Mouse (Mus musculus) erythroblast, adult 5-6 weeks (primary cell): Measurements from ENCODE around the gene Efna1. TPM values are rescaled to one million over a fixed set of nuclear protein-coding genes. Genes with fewer than 3 reads are reported as not detected.

ENCODE experiments used
- ATAC-seq: replicated peaks from 2 replicates; pipeline ENCODE4 v1.8.0; 2016; ENCODE audit warnings: moderate number of reproducible peaks, mild to moderate bottlenecking, moderate TSS enrichment, inconsistent platforms; ENCODE audit not compliant: poor library complexity, low FRiP score, severe bottlenecking
- total RNA-seq, 2 experiments: library from RNA; stranded (forward) in 1 of 2; stranded (reverse) in 1 of 2; fragments of 150-400 nt in 1 of 2; fragments of 200-764, 138-1000 nt in 1 of 2; gene quantifications; 2 replicates each; pipeline versions ENCODE4 v1.2.3 to v1.2.4; 2015 to 2017; ENCODE audit warnings: low replicate concordance in 2 of 2

Efna1 gene
- total RNA-seq, 2 experiments from 2014 or later, result not detected

GRCm38 (mm10) chr3:89314791-89315190 is 33.8 kb upstream of the Efna1 start:
- no peak for ATAC-seq

DNA sequence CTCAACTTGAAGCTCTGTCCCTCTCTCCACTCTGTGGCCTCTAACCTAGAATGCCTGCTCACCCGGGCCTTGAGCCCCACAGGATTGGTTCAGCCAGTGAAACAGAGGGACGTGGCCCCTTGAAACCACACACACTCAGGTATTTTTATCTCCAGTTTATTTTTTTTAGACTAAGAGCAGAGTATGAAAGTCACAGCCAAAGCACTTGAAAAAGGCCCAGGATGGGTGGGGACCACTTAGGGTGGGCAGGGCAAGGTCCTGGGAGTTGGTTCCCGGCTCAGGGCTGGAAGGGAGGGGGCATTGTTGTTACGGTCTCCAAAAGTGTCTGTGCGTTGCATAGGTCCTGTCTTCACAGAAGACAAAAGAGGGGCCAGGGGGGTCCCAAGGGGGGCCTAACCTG is 33.4 kb upstream of the Efna1 start:
- no peak for ATAC-seq

DNA sequence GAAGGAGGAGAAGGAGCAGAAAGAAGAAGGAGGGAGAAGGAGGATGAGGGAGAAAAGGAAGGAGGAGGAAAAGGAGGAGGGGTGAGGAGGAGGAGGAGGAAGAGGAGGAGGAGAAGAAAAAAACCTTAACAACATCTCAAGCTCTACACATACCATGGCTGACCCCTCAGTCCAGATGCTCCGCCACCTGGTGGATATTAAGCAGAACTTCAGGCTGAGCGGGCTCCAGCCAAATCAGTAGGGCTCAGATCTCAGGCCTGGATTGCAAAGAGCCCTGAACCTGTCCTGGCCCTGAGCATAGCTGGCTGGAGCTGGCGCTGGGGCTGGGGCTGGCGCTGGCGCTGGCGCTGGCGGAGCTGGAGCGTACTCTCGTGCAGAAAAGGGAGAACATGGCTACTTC is 27.1 kb upstream of the Efna1 start:
- peak; percentile 79; the same call in 1 of the 2 replicates for ATAC-seq

DNA sequence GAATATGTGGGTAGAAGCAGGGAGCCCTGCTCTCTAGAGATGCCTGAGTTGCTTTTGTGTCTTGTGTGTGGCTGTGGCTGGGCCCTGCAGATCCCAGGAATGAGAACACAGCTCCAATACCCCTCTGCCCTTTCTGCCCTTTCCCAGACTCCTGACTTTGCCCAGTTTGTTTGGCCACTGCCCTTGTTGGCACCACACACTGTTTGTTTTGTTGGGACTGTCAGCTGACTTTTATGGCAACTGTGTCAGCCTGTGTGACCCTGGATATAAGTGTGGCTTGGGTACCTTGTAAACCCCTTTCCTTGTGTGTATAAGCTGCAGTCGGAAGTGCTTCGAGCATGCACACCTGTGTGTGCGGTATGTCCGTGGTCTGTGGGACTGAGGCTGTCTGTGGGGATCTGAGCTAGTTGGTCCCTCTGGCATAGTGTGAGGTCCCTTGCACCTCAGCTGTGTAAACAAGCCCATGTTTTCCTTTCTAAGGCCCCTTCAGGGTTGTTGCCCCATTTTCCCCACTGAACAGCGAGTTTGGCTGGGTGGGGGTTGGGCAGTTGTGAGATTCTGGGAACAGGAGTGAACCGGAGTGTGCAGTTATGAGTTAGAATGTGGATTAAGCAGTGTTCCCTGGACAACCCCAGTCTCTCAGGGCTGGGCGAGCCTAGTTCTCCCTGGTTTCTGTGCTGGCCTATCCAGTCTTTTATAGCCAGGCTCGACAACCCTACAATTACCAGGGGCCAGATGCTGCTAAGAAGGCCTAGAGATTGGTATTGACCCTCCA is 24.8 kb upstream of the Efna1 start:
- no peak for ATAC-seq

- ATAC-seq, result no peak
Observed at GRCm38 (mm10) chr3:89305105-89305504, 24.2 kb upstream of the Efna1 start.

DNA sequence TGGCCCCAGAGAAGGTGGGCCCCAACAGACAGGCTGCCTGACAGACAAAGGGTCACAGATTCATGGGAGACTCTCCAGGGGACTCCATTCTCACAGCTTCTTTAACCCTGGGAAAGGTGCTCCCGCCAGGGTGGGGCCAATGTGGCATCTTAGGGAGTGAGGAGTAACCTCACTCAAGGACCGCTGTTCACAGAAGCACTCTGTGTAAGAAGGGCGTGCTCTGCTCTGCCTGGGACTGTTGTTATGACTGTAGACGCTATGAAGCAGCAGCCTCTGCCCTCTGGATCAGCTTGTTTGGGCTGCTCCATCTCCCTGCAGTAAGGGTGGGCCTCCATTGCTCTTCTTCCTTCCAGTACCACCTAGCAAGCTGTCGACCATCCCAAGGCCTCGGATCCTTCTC is 23.5 kb upstream of the Efna1 start:
- no peak for ATAC-seq

- ATAC-seq, result no peak
Observed at GRCm38 (mm10) chr3:89300514-89300913, 19.6 kb upstream of the Efna1 start.

DNA sequence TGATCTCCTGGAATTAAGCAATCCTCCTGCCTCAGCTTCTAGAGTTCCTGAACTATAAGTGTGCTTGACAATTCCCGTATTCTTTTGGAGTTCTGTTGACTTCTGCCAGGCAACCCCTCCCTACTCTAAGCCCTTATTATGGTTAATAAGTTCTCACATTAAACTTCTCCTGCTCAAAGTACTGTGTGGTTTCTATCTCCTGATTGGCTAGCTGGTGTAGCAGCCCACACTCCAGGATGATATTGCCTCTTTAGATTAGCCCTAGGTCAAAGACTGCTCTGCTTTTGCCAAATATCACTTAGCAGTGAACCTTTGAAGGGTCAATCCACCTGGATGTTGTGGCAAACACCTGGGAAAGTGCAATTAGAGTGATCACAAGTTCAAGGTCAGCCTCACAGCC is 19.1 kb upstream of the Efna1 start:
- no peak for ATAC-seq

DNA sequence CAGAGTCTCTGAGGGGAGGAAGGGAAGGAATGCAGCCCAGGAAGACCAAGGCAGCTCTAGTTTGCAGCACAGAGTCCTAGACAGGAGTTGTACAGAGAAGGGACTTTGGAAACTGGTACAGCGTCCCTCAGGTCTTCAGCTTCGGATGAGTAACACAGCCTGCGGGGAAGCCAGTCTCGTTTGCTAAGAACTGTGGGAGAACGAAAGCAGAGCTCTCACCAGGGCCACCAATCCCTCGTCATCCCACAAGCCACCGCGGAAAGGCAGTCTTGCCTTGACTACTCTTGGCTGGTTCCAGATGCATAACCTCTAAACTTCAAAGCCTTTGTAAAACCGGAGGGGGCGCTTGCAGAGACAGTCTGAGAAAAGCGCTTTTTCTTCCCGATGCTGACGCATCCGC is 18.6 kb upstream of the Efna1 start:
- no peak for ATAC-seq

DNA sequence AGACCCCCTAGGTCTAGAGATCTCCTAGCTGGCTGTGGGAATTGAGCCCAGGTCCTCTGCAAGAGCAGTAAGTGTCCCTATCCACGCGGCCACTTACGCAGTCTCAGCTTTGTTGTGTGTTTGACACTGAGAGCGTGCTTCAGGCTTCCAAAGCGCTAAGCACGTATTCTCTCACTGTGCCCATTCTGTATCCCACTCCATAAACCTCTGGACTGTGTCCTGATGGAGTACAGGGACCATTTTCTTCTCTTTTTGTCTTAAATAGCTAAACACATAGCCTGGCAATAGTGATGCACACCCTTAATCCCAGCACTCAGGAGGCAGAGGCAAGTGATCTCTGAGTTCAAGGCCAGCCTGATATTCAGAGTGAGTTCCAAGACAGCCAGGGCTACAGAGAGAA is 18.0 kb upstream of the Efna1 start:
- ATAC-seq, result no peak

DNA sequence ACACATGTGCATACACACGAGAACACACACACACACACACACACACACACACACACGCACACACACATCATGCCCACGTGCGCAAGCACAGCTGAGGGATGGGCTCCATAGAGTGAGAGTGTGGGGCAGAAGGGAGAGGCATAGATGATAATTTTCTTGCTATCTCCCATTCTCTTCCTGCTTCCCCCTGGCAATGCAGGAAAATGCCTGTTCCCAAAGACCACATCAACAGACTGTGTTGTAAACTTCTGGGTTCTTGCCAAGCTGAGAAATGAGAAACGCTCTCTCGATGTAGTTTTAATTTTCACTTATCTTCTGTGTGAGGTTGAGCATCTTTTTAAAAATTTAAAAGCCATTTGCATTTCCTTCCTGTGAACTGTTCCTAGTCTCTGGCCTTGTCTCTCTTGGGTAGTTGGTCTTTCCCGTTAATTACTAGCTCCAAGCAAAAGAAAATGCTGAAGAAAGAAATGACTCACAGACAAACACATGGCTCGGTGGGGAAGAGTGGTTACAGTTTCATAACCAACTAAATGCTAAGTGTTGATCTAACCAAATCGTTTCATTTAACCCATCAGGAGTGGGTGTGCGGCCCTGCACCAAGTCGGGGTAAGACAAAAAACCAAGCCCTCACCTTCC is 15.9 kb upstream of the Efna1 start:
- no peak for ATAC-seq

GRCm38 (mm10) chr3:89295685-89296230 is 14.8 kb upstream of the Efna1 start:
- ATAC-seq, result no peak

- no peak for ATAC-seq
Observed at GRCm38 (mm10) chr3:89294195-89294594, 13.3 kb upstream of the Efna1 start.

- no peak for ATAC-seq
Observed at GRCm38 (mm10) chr3:89293247-89293918, 12.4 kb upstream of the Efna1 start.

- ATAC-seq, result no peak
Observed at GRCm38 (mm10) chr3:89292303-89292702, 11.4 kb upstream of the Efna1 start.

DNA sequence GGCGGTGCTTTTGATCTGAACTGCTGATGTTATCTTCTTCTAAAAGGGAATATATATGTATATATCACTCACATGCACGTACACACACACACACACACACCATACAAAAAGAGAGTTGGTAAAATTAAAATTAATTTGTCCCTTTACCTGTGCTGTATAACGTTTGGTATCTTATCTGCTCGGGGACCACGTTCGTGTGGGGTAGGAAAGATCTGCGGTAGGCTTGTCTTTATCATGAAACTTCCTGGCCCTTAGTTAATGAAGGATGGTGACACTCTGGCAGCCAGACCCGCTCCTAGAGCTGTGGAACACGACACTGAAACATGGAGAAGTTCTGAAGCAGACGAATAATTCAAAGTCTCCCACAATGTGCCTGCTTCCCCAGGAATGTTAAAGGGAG is 10.9 kb upstream of the Efna1 start:
- ATAC-seq, result no peak

DNA sequence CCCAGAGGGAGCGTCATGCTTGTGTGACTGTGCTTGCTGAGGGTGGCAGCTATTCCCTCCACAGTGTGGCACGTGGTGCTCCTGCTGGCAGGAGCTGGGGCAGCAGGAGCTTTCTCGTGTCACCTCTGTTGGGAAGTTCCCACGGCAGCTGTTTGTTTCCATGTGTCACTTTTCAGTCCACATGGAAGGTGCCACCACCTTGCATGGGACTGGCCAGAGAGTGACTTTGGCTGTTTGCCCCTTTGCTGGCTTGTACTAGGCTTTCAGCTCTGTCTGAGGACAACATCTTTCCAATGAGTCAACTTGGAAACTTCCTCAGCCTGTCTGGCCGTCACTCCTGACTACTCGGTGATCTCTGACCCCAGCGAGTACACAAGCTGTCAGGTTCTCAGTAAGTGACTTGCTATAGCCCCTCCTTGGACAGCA is 7.6 kb upstream of the Efna1 start:
- no peak for ATAC-seq

GRCm38 (mm10) chr3:89287286-89287685 is 6.3 kb upstream of the Efna1 start:
- ATAC-seq, result no peak

- no peak for ATAC-seq
Observed at GRCm38 (mm10) chr3:89285526-89285925, 4.6 kb upstream of the Efna1 start.

GRCm38 (mm10) chr3:89284261-89284660 is 3.3 kb upstream of the Efna1 start:
- ATAC-seq, result no peak

DNA sequence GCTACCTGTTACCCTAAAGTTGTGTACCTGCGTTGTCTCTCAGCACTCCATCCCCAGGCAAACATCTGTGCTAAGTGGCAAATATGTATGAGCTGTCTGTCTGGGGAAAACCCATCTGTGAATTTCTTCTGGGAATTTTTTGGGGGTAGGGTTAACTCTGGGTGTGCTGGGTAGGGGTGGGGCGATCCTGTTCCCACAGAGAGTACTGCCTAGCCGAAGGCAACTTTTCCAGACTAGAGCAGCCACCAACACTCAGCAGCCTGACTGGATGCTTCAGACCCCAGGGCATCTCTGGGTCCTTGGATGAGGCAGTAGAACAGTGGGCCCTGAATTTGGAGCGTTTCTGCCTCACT is 1.3 kb upstream of the Efna1 start:
- ATAC-seq, result no peak
